Mouse (Mus musculus) midbrain, embryonic 10.5 days (tissue): ENCODE data around the gene Tmem236. TPM values are rescaled to one million over a fixed set of nuclear protein-coding genes. Genes with fewer than 3 reads are reported as not detected.

Source experiments
- microRNA counts: library from miRNA; unstranded; fragments of <30 nt; microRNA quantifications from one replicate; lab custom pipeline; 2017
- microRNA-seq: library from miRNA; unstranded; fragments of <30 nt; microRNA quantifications from one replicate; pipeline ENCODE4, GENCODE M21; 2017
- polyA plus RNA-seq: library from polyadenylated mRNA; unstranded; fragments of >200 nt; fragmentation: Nextera tagmentation; extraction: Ambion mirVana; gene quantifications from 2 replicates; pipeline ENCODE4 v1.2.1, GENCODE M21; 2016

Gene Tmem236
- polyA plus RNA-seq, 1 experiment from 2014 or later, result 0.04 TPM

MicroRNAs encoded within 50 kb of the gene (microRNA counts, 519-probe panel; counts per million panel counts)
- microRNA mmu-miR-511 (lab: Ali Mortazavi, UCI), result not detected

Small RNAs within 50 kb of the gene (microRNA-seq; reads per million reads assigned to microRNA genes)
- not detected for gene Mir511

Other genes starting within 250 kb of the Tmem236 start
- 42.7 and 50.0 TPM in 2 replicates for gene Hacd1, start 118.4 kb upstream of the Tmem236 start, polyA plus RNA-seq
- gene Stam, start 100.4 kb upstream of the Tmem236 start, polyA plus RNA-seq, result 96.4 and 99.0 TPM in 2 replicates
- gene Mrc1, start 54.9 kb downstream of the Tmem236 start, polyA plus RNA-seq, result 2.6 and 3.8 TPM in 2 replicates
- gene Slc39a12, start 213.8 kb downstream of the Tmem236 start, polyA plus RNA-seq, result 1.3 and 1.5 TPM in 2 replicates